ENCODE assay signal across 8 mouse cellular contexts in the genomic region with DNA sequence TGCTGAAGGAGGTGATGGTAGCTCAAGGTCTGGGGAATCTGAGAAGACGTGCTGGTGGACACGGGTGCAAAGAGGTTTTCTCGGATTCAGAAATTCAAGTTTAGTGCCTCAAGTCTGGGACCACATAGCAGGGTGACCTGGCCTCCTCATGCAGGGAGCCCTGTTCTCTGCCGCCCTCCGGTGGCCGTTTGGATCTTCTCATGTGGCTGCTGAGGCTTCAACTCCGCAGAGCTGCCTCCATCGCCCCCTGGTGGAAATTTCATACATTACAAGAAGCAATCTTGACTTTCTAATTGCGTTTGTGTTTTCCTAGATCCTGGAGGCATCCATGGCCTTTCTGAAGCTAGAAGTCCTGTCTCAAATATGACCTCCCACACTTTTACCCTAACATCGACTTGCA. TPM values are rescaled to one million over a fixed set of nuclear protein-coding genes. Genes with fewer than 3 reads are reported as not detected.
DNase-seq lines count a peak whose midpoint lies in the region; ATAC-seq and TF ChIP-seq lines count a peak whose summit lies in the region.

No protein-coding gene starts in this region.

- peak; percentile 85 for TF ChIP-seq RAD21 in CH12.LX (IDR thresholded peaks at IDR 0.05; ENCODE audit: low read depth, low read length)

- H3K4me3 ChIP-seq in CH12.LX (replicated peaks in 1 of 3; ENCODE audit: low read depth in 2 of 3, low read length in 2 of 3, poor library complexity in 1 of 3), result peak overlapping the region in 1 of 3 experiments; percentile 18
- H3K4me3 ChIP-seq in heart, embryonic 16.5 days (ENCODE audit: low read length), result no peak overlapping the region
- H3K4me3 ChIP-seq in liver, embryonic 13.5 days (replicated peaks), result no peak overlapping the region
- no peak overlapping the region for H3K4me3 ChIP-seq in neural tube, embryonic 12.5 days
- no peak overlapping the region for H3K4me3 ChIP-seq in stomach, postnatal 0 days (ENCODE audit: low read depth, low read length)

- dilution Hi-C loops in CH12.LX (cut with MboI; ENCODE audit: extremely low pct_ligation_motif_present, extremely low pct_unique_long_range_greater_than_20kb, low sequenced_read_pairs), result no loop called here

- no peaks in the 10 kb centered on the region for H3K79me2 ChIP-seq in CH12.LX (replicated peaks; ENCODE audit: control insufficient read depth, extremely low read depth, insufficient read depth, poor library complexity, severe bottlenecking)

- in situ Hi-C loops in CH12.LX (cut with MboI; ENCODE audit: low pct_ligation_motif_present, low pct_unique_long_range_greater_than_20kb, low sequenced_read_pairs), result loop anchor here (5.0 to 25.0 kb wide), 2 partner anchors 40 to 420 kb away; a partner anchor contains a TSS

- no peaks in the 10 kb centered on the region for H3K9me3 ChIP-seq in CH12.LX (replicated peaks; ENCODE audit: low read length)
- H3K9me3 ChIP-seq in heart, embryonic 16.5 days (replicated peaks; ENCODE audit: control insufficient read depth, low read length), result no peaks in the 10 kb centered on the region
- H3K9me3 ChIP-seq in liver, embryonic 13.5 days (replicated peaks), result no peaks in the 10 kb centered on the region
- no peaks in the 10 kb centered on the region for H3K9me3 ChIP-seq in neural tube, embryonic 12.5 days
- no peaks in the 10 kb centered on the region for H3K9me3 ChIP-seq in stomach, postnatal 0 days (ENCODE audit: control insufficient read depth, low read length)

- H3K4me1 ChIP-seq in CH12.LX (ENCODE audit: control insufficient read depth in 1 of 2, insufficient read depth in 2 of 2), result peaks cover 16 to 44% of the 10 kb centered on the region in 2 experiments
- H3K4me1 ChIP-seq in heart, embryonic 16.5 days (ENCODE audit: control insufficient read depth, insufficient read depth, low read length), result peaks cover 11% of the 10 kb centered on the region; the same call in 1 of the 2 replicates
- no peaks in the 10 kb centered on the region for H3K4me1 ChIP-seq in liver, embryonic 13.5 days (replicated peaks)
- H3K4me1 ChIP-seq in neural tube, embryonic 12.5 days, result peaks cover 45% of the 10 kb centered on the region
- no peaks in the 10 kb centered on the region; the same call in 1 of the 2 replicates for H3K4me1 ChIP-seq in stomach, postnatal 0 days (replicated peaks; ENCODE audit: control insufficient read depth, insufficient read depth)

- DNase-seq in CH12.LX (ENCODE audit: extremely low read depth), result peak; percentile 96
- DNase-seq in c-Kit-negative CD71-positive TER-119-positive erythroid progenitor cells, embryonic 14.5 days (ENCODE audit: low read depth, low spot score), result peak; percentile 58
- DNase-seq in fibroblast of lung, adult 2 months (ENCODE audit: low read depth), result peak; percentile 79
- peak; percentile 95 for DNase-seq in kidney, postnatal 14 days
- DNase-seq in liver, embryonic 13.5 days, result peak; percentile 72
- peak; percentile 93 for DNase-seq in stomach, postnatal 0 days (ENCODE audit: low spot score)

- H3K36me3 ChIP-seq in CH12.LX (replicated peaks in 1 of 2; ENCODE audit: control insufficient read depth in 1 of 2, insufficient read depth in 1 of 2, low read length in 1 of 2), result no peaks in the 10 kb centered on the region
- no peaks in the 10 kb centered on the region for H3K36me3 ChIP-seq in heart, embryonic 16.5 days (ENCODE audit: control insufficient read depth, insufficient read depth)
- H3K36me3 ChIP-seq in liver, embryonic 13.5 days, result no peaks in the 10 kb centered on the region
- no peaks in the 10 kb centered on the region for H3K36me3 ChIP-seq in neural tube, embryonic 12.5 days
- no peaks in the 10 kb centered on the region for H3K36me3 ChIP-seq in stomach, postnatal 0 days (ENCODE audit: control insufficient read depth, insufficient read depth, low read length)

- ATAC-seq in heart, embryonic 16.5 days (replicated peaks; ENCODE audit: extremely low read depth, insufficient read depth, low FRiP score), result peak; percentile 66; the same call in 1 of the 2 replicates
- ATAC-seq in liver, embryonic 13.5 days (ENCODE audit: low read depth), result peak; percentile 71
- ATAC-seq in neural tube, embryonic 12.5 days (ENCODE audit: low FRiP score, low read depth), result no peak; the same call in 1 of the 2 replicates
- peak; percentile 80 for ATAC-seq in stomach, postnatal 0 days (ENCODE audit: low FRiP score, low TSS enrichment)

- no peak for TF ChIP-seq EP300 in CH12.LX (IDR thresholded peaks at IDR 0.05; ENCODE audit: low read length)
- no peak for TF ChIP-seq EP300 in stomach, postnatal 0 days (optimal IDR thresholded peaks at IDR 0.05)

- peak; percentile 99 to 100 for TF ChIP-seq CTCF in CH12.LX (conservative IDR thresholded peaks at IDR 0.05 in 1 of 2, IDR thresholded peaks at IDR 0.05 in 1 of 2; ENCODE audit: low read depth in 2 of 2, low read length in 2 of 2)
- peak; percentile 100 for TF ChIP-seq CTCF in stomach, postnatal 0 days (IDR thresholded peaks at IDR 0.05; ENCODE audit: low read depth)

- TF ChIP-seq POLR2A in CH12.LX (IDR thresholded peaks at IDR 0.05; ENCODE audit: low read depth, low read length), result no peak

- H3K27me3 ChIP-seq in CH12.LX (replicated peaks), result peaks cover 67% of the 10 kb centered on the region
- H3K27me3 ChIP-seq in heart, embryonic 16.5 days (ENCODE audit: control insufficient read depth, insufficient read depth, low read length), result peaks cover 61% of the 10 kb centered on the region
- peaks cover 75% of the 10 kb centered on the region for H3K27me3 ChIP-seq in liver, embryonic 13.5 days
- H3K27me3 ChIP-seq in neural tube, embryonic 12.5 days (replicated peaks), result peaks cover 37% of the 10 kb centered on the region
- H3K27me3 ChIP-seq in stomach, postnatal 0 days (ENCODE audit: control insufficient read depth, insufficient read depth, low read length), result peaks cover 28% of the 10 kb centered on the region

- H3K9ac ChIP-seq in CH12.LX (ENCODE audit: insufficient read depth, low read depth), result 0 out of 2 replicates have a peak overlapping the region, but pooled peaks have one; percentile 2
- no peak overlapping the region for H3K9ac ChIP-seq in heart, embryonic 16.5 days (ENCODE audit: low read length)
- no peak overlapping the region for H3K9ac ChIP-seq in liver, embryonic 13.5 days
- H3K9ac ChIP-seq in neural tube, embryonic 12.5 days, result no peak overlapping the region
- no peak overlapping the region for H3K9ac ChIP-seq in stomach, postnatal 0 days (ENCODE audit: low read length)

- 1% methylated on average over 10 of the region's 10 CpGs for WGBS in heart, embryonic 16.5 days
- WGBS in liver, embryonic 13.5 days (ENCODE audit: insufficient replicate concordance), result 1% methylated on average over 10 of the region's 10 CpGs
- WGBS in neural tube, embryonic 12.5 days, result 2% methylated on average over 10 of the region's 10 CpGs
- 0% methylated on average over 10 of the region's 10 CpGs for WGBS in stomach, postnatal 0 days

- peak overlapping the region; percentile 73 for H3K4me2 ChIP-seq in CH12.LX (ENCODE audit: insufficient read depth, low read depth, poor library complexity, severe bottlenecking)
- no peak overlapping the region for H3K4me2 ChIP-seq in heart, embryonic 16.5 days (ENCODE audit: low read depth, low read length)
- H3K4me2 ChIP-seq in liver, embryonic 13.5 days, result no peak overlapping the region
- no peak overlapping the region; the same call in 1 of the 2 replicates for H3K4me2 ChIP-seq in neural tube, embryonic 12.5 days (replicated peaks)
- H3K4me2 ChIP-seq in stomach, postnatal 0 days (replicated peaks; ENCODE audit: low read depth), result no peak overlapping the region

- H3K27ac ChIP-seq in CH12.LX (ENCODE audit: insufficient read depth, low read depth), result no peak overlapping the region
- H3K27ac ChIP-seq in heart, embryonic 16.5 days (ENCODE audit: low read length), result no peak overlapping the region
- no peak overlapping the region for H3K27ac ChIP-seq in liver, embryonic 13.5 days
- peak overlapping the region; percentile 82; the same call in 1 of the 2 replicates for H3K27ac ChIP-seq in neural tube, embryonic 12.5 days
- H3K27ac ChIP-seq in stomach, postnatal 0 days (replicated peaks), result no peak overlapping the region

TF ChIP-seq in CH12.LX, 34 proteins besides CTCF, POLR2A, EP300 and RAD21:
- TF ChIP-seq SMC3 (IDR thresholded peaks at IDR 0.05; ENCODE audit: low read depth, low read length) (peak; percentile 96), MEF2A (IDR thresholded peaks at IDR 0.05; ENCODE audit: borderline replicate concordance, low read depth, low read length) (0 out of 2 replicates have a peak, but pooled peaks have one; percentile 41), ZC3H11A (IDR thresholded peaks at IDR 0.05; ENCODE audit: low read depth, low read length) (peak; percentile 2; the same call in 1 of the 2 replicates), MAX (IDR thresholded peaks at IDR 0.05; ENCODE audit: low read length) (no peak; the same call in 1 of the 2 replicates), MYC (IDR thresholded peaks at IDR 0.05; ENCODE audit: low read depth, low read length) (peak; percentile 87; the same call in 1 of the 2 replicates), HCFC1 (IDR thresholded peaks at IDR 0.05; ENCODE audit: low read depth, low read length) (0 out of 2 replicates have a peak, but pooled peaks have one; percentile 7), NELFE (IDR thresholded peaks at IDR 0.05; ENCODE audit: low read depth, low read length) (peak; percentile 55; the same call in 1 of the 2 replicates), TCF12 (IDR thresholded peaks at IDR 0.05; ENCODE audit: low read depth, low read length) (no peak), MXI1 (IDR thresholded peaks at IDR 0.05; ENCODE audit: low read depth, low read length) (no peak), ELF1 (IDR thresholded peaks at IDR 0.05; ENCODE audit: low read depth, low read length) (no peak)

RNA-seq across cellular contexts. Expression of a gene that starts 20.6 kb away (rescaled TPM):
- 2.7 and 8.5 TPM in 2 replicates for total RNA-seq in CH12.LX (2012; rRNA removed)
- total RNA-seq in CH12.LX (2014; rRNA removed), result 3.6 and 4.5 TPM in 2 replicates
- polyA plus RNA-seq in CH12.LX (2012; ENCODE audit: insufficient read length, low read depth), result 7.6 and 9.7 TPM in 2 replicates
- polyA plus RNA-seq in heart, embryonic 16.5 days (2015; fragmentation: Nextera tagmentation; extraction: Ambion mirVana), result 84.4 and 85.7 TPM in 2 replicates
- polyA plus RNA-seq in liver, embryonic 13.5 days (2015; fragmentation: Nextera tagmentation; extraction: Ambion mirVana), result 9.0 and 11.3 TPM in 2 replicates
- polyA plus RNA-seq in neural tube, embryonic 12.5 days (2016; fragmentation: Nextera tagmentation; extraction: Ambion mirVana), result 39.1 and 47.3 TPM in 2 replicates
- polyA plus RNA-seq in stomach, postnatal 0 days (2015; fragmentation: Nextera tagmentation; extraction: Ambion mirVana), result 25.5 and 27.6 TPM in 2 replicates
